Mouse (Mus musculus) adrenal gland, adult 2 months (tissue): ENCODE results near the gene Fam149b. TPM values are rescaled to one million over a fixed set of nuclear protein-coding genes. Genes with fewer than 3 reads are reported as not detected.

Source experiments
- DNase-seq: peaks from one replicate; pipeline ENCODE4 v3.0.0; 2021
- polyA plus RNA-seq: library from polyadenylated mRNA; depleted of rRNA; stranded (reverse); fragments of >200 nt; gene quantifications from 2 replicates; pipeline ENCODE4 v1.2.3, GENCODE M21; 2012; rRNA removed
- total RNA-seq, 2 experiments: library from RNA; stranded (reverse); gene quantifications; 2 replicates each; pipeline ENCODE4 v1.2.3; 2021

The Fam149b gene
- total and polyA plus RNA-seq, 3 experiments = 15.2 to 41.6 (median 40.2) TPM

DNA sequence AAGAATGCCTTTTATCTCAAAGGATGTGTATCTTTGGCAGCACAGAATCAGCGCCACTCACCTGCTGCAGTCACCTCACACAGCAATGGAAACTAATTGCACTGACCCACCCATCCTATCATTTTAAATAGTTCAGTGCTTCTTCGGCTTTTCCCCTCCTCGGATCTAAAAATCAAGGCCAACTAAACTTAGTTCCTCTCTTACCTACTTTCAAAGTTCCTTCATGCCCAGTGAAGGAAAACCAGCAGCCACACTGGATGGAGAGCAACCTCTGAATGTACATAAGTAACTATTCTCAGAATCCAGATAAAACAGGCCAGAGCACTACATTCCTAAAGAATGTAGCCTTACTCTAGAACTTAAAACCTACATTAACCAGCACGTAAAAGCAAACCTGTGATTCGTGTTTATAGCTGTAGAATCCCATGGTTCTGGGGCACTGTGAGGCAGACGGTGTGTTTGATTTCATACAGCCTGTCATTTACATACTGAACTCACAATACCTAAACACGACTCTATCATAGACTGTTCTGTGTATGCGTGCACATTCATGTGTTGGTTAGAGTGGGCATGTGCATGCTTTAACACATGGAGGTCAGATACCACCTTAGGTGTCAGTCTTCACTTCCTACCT is 41.6 kb downstream of the Fam149b start:
- no peak for DNase-seq

DNA sequence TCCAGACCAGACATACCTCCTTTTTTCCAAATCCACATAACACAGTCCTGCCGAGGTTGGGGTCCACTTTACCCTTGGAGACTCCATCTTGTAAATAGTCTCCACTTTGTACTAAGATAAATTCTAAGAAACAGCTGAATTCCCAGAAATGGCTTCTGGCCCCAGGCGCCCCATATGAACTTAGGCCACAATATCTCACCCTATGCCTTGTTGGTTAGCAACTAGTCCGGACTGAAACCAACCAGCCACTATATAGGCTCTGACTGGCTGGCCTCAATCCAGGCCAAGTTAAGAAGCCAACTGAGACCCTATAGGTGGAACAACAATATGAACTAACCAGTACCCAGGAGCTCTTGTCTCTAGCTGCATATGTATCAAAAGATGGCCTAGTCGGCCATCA is 44.4 kb downstream of the Fam149b start:
- DNase-seq = no peak

DNA sequence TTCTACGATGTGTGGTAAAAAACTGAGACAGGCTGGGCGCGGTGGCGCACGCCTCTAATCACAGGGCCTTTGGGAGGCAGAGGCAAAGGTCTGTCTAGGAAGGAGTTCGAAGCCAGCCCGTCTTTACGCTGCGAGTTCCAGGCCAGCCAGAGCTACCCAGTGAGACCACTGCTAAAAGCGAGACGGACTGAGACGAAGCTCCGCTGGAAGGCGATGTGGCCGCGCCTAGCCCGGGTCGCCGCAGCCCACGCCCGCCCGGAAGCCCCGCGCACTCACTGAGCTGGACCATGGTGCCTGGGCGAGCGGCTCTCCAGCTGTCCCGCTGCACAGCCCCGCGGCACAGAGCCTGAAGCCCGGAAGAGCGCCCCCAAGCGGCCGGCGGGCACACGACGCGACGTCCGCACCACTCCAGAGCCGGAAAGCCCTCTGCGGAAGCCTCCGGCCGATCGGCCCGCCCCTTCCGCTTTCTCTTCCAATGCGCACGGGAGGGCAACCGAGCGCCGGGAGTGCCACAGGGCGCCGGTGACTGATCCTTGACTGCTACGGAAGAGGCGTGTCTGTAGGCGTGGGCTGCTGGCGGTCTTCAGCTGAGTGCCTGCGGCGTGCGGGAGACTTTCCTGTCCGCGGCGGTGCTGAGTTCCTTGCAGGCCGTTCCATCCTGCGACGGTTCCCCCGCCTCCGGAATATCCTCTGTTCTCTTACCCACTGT is 45.4 kb downstream of the Fam149b start, which contains the start of gene Mrps16:
TSS of gene Mrps16 (minus strand) at position 430 of the 709 bp plus-strand sequence.
- DNase-seq = peak; percentile 97

DNA sequence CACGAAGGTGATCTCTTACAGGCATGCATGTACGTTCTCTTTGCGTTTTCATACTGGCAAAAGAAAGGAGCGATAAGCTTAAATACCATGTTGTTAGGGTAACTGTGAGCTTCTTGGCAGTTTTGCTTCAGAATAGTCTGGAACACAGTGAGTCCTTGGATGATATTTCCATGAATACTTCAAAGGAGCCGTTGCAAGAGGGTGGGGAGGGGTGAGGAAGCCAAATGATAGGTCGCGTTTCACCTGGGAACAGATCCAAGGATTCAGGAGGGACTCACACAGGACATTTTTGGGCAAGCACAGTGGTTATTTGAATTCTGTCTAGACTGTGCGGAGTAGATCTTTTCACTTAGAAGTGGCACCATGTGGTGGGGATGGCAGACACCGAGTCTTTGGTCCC is 49.3 kb downstream of the Fam149b start:
- peak; percentile 63 for DNase-seq

DNA sequence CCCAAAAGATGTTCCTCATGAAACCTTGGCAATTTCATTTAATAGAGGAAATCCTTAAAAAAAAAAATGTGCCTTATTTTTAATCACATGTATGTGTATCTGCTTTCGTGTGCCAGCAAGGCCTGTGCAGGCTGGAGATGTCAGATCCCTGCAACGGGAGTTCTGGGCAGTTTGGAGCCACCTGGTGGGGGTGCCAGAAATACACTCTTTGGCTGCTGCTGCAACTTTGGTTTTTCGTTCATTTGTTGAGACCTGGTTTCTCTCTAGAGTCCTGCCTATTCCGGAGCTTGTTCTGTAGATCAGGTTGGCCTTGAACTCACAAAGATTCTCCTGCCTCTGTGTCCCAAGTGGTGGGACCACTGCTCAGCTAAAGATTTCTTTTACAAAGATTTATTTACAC is 50.9 kb downstream of the Fam149b start:
- peak; percentile 66 for DNase-seq

DNA sequence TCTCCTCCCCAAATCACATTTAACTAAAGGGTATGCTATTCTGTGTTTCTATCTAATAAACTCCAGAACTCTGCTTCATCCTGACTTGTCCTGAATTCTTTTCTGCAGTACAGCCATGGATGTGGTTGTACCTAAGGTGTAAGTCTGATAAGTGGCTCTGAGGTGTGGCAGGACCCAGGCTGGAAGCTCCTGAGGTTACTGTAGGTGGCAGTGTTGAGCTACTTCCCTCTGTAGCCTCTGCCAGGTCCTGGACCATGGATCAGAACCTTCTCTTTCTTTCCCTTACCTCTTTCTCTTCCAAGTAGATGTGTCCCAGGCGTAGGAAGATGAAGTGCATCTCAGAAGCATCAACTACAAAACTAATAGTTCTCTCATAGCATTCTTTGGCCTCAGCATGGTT is 52.1 kb downstream of the Fam149b start:
- DNase-seq = peak; percentile 49

DNA sequence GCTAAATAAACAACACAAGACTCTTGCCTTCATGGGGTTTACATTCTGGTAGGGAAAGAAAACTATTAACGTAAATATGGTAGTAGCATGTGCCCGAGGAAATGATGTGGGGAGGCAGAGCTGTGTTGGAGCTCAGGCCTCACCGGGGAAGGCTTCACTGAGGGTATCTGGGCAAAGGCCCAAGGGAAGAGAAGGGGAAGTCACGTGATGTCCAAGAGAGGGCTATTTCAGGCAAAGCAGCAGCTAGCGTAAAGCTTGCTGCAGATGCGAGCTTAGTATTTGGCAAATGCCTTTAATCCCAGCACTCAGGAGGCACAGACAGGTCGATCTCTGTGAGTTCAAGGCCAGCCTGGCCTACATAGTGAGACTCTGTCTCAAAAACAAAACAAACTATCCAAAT is 74.3 kb downstream of the Fam149b start:
- DNase-seq = no peak

DNA sequence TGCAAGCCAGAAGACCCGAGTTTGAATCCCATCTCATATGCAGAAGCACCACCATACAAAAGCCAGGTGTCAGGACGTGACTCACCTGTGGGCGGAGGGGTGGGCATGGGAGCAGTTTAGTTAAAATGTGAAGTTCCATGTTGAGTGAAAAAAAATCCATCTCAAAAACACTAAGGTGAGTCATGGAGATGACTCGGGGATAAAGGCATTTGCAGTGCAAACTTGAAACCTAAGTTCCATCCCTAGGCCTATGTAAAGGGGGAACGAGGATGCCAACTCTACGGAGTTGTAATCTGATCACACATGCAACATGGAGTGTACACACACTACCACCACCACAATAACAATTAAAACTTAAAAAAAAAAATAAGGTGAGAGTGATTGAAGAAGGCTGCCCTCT is 75.1 kb downstream of the Fam149b start:
- no peak for DNase-seq

DNA sequence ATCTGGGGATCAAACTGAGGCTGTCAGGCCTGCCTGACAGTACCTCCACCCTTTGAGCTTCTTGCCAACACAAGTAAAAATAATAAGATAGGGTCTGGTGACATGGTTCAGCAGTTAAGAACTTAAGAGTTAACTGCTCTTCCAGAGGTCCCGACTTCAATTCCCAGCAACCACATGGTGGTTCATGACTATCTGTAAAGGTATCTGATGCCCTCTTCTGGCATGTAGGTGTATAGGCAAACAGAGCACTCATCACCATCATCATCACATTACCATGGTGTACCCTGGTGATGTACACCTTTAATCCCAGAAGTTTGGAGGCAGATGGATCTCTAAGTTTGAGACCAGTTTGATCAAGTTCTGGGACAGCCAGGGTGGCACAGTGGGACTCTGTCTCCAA is 80.6 kb downstream of the Fam149b start:
- DNase-seq = no peak

DNA sequence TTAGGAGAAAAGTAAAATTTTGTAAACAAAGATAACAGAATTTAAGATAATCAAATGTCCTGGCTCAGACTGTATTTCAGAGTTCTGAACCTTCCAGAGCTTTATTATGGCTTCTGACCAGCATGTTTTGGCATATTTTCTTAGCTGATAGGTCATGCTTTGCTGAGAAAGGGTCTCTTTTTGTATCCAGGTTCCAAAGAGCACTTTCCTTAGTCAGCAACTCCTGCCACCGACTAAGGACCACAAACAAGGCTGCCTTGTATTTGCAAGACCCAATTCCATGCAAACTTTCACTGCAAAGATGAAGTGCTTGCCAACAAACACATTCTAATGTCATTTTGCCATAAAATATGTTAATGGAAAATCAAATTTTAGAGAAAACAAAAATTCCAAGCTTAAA is 81.9 kb downstream of the Fam149b start:
- DNase-seq = no peak

DNA sequence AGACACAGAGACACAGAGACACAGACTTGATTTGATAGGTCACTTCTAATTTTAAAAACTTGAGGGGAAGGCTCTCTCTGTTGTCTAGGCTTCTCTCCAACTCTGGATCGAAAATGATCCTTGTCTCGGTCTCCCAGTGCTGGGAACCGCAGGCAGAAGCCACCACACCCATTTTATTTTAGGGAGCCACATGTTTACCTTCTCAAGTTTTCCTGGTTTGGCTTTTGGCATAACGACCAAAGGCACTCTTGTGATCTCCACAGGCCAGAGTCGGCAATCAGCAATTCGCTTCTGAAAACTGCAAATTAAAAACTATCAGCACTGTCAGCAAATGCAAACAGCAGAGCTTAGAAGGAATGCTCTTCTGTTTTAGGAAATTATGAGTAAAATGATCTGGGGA is 83.8 kb downstream of the Fam149b start:
- DNase-seq = no peak

DNA sequence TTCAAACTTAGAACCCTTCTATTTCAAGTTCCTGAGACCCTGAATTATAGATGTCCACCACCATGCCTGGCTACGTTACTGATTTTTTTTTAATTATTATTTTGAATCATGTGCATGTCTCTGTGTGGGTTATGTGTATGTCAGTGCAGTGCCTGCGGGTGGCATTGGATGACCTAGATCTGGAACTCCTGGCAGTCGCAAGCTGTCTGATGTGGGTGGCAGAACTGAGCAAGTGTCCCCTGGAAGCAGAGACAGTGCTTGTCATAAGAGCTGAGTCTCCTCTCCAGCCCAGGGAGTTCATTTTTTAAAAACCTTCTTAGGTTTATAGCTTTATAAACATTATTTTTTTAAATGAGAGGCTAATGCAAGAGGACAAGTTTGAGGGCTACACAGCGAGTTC is 84.5 kb downstream of the Fam149b start:
- no peak for DNase-seq

Other genes starting within 250 kb of the Fam149b start
- gene Saysd1, start 209.6 kb upstream of the Fam149b start, total RNA-seq = 1 to 10 TPM; 6.2 to 7.0 TPM
- 8.5 and 9.8 TPM in 2 replicates for gene Saysd1, start 209.6 kb upstream of the Fam149b start, polyA plus RNA-seq
- gene Kcnk5, start 166.4 kb upstream of the Fam149b start, total RNA-seq = 1 to 10 TPM; 8.6 to 9.5 TPM
- 6.4 and 9.8 TPM in 2 replicates for gene Kcnk5, start 166.4 kb upstream of the Fam149b start, polyA plus RNA-seq
- gene Kcnk16, start 79.0 kb upstream of the Fam149b start, total RNA-seq = not detected
- not detected in 2 replicates for gene Kcnk16, start 79.0 kb upstream of the Fam149b start, polyA plus RNA-seq
- 10 to 100 TPM; 45.7 to 55.2 TPM for gene Nudt13, start 53.5 kb upstream of the Fam149b start, total RNA-seq
- gene Nudt13, start 53.5 kb upstream of the Fam149b start, polyA plus RNA-seq = 22.3 and 23.2 TPM in 2 replicates
- gene Ecd, start within 50 bp of the Fam149b start, total RNA-seq = 10 to 100 TPM; 41.4 to 43.6 TPM
- 10.3 and 14.9 TPM in 2 replicates for gene Ecd, start within 50 bp of the Fam149b start, polyA plus RNA-seq
- 10 to 100 TPM; 28.8 to 33.6 TPM for gene Dnajc9, start 40.7 kb downstream of the Fam149b start, total RNA-seq
- 36.4 and 40.3 TPM in 2 replicates for gene Dnajc9, start 40.7 kb downstream of the Fam149b start, polyA plus RNA-seq
- 10 to 100 TPM; 56.4 to 81.3 TPM for gene Mrps16, start 45.5 kb downstream of the Fam149b start, total RNA-seq
- 58.8 and 64.4 TPM in 2 replicates for gene Mrps16, start 45.5 kb downstream of the Fam149b start, polyA plus RNA-seq
- gene Cfap70, start 104.1 kb downstream of the Fam149b start, total RNA-seq = 1 to 10 TPM; 1.1 to 2.9 TPM
- 0.06 and 0.12 TPM in 2 replicates for gene Cfap70, start 104.1 kb downstream of the Fam149b start, polyA plus RNA-seq
- gene Anxa7, start 132.0 kb downstream of the Fam149b start, total RNA-seq = 100 to 1,000 TPM; 109 to 121 TPM
- gene Anxa7, start 132.0 kb downstream of the Fam149b start, polyA plus RNA-seq = 133 and 139 TPM in 2 replicates
- gene Mss51, start 148.7 kb downstream of the Fam149b start, total RNA-seq = under 1 TPM; 0.21 to 0.61 TPM
- 0.07 and 0.10 TPM in 2 replicates for gene Mss51, start 148.7 kb downstream of the Fam149b start, polyA plus RNA-seq
- gene Ppp3cb, start 198.4 kb downstream of the Fam149b start, total RNA-seq = 10 to 100 TPM; 55.2 to 71.6 TPM
- 2.1 and 2.8 TPM in 2 replicates for gene Ppp3cb, start 198.4 kb downstream of the Fam149b start, polyA plus RNA-seq